In genomic region chr14:75747960-75748359, GRCm38 (mm10) we compare ENCODE assay signal across 23 mouse cellular contexts.
"Had no signal": no experiment of that assay in that cellular context is flagged by ENCODE, and none has a peak within 500 bp of the region (broad histone marks: within the 10 kb centered on the region; RNA-seq: fewer than 3 reads in every experiment).

No protein-coding gene starts in this region.

- H3K4me3 ChIP-seq: kidney, embryonic 15.5 days; limb, embryonic 10.5 days; limb, embryonic 13.5 days; lung, embryonic 15.5 days; megakaryocyte, embryonic 14.5 days; midbrain, embryonic 10.5 days; neural tube, embryonic 12.5 days; neural tube, embryonic 15.5 days had no signal

- H3K9me3 ChIP-seq: kidney, embryonic 15.5 days; limb, embryonic 10.5 days; limb, embryonic 13.5 days; lung, embryonic 15.5 days; megakaryocyte, embryonic 14.5 days; midbrain, embryonic 10.5 days; neural tube, embryonic 12.5 days; neural tube, embryonic 15.5 days had no signal

- H3K27ac ChIP-seq: kidney, embryonic 15.5 days; limb, embryonic 10.5 days; limb, embryonic 13.5 days; lung, embryonic 15.5 days; midbrain, embryonic 10.5 days; neural tube, embryonic 12.5 days; neural tube, embryonic 15.5 days had no signal

- ATAC-seq: intestine, postnatal 0 days had no signal

- H3K27me3 ChIP-seq: kidney, embryonic 15.5 days; limb, embryonic 13.5 days; lung, embryonic 15.5 days; megakaryocyte, embryonic 14.5 days; neural tube, embryonic 12.5 days; neural tube, embryonic 15.5 days had no signal

- H3K4me2 ChIP-seq: kidney, embryonic 15.5 days; limb, embryonic 13.5 days; lung, embryonic 15.5 days; neural tube, embryonic 12.5 days; neural tube, embryonic 15.5 days had no signal

- DNase-seq: kidney, adult 8-10 months; kidney, postnatal 10 days; kidney, postnatal 4 days; layer of hippocampus, postnatal 36 days; lung, adult 18-20 months; lung, postnatal 10 days; lung, postnatal 36 days; midbrain, embryonic 14.5 days; retina, postnatal 1 day; right cerebral cortex, postnatal 25 days; spleen, adult 18-20 months; thymus, adult 2 months; thymus, postnatal 14 days; thymus, postnatal 4 days had no signal

- H3K9ac ChIP-seq: kidney, embryonic 15.5 days; limb, embryonic 13.5 days; lung, embryonic 15.5 days; neural tube, embryonic 12.5 days; neural tube, embryonic 15.5 days had no signal
